ENCODE assay signal across 22 mouse cellular contexts in genomic region chr7:53486126-53486525, GRCm38 (mm10).
DNase-seq lines count a peak whose midpoint lies in the region; ATAC-seq lines count a peak whose summit lies in the region.
"Had no signal": no experiment of that assay in that cellular context is flagged by ENCODE, and none has a peak within 500 bp of the region (broad histone marks: within the 10 kb centered on the region; RNA-seq: fewer than 3 reads in every experiment).

No protein-coding gene starts in this region.

- H3K36me3 ChIP-seq in neural tube, embryonic 15.5 days = no peaks in the 10 kb centered on the region
- H3K36me3 ChIP-seq in limb, embryonic 10.5 days = no peaks in the 10 kb centered on the region
- no peaks in the 10 kb centered on the region for H3K36me3 ChIP-seq in midbrain, embryonic 10.5 days
- H3K36me3 ChIP-seq: embryonic facial prominence, embryonic 12.5 days; heart, embryonic 13.5 days; hindbrain, embryonic 12.5 days had no signal

- ATAC-seq in neural tube, embryonic 15.5 days (ENCODE audit: low FRiP score) = no peak
- ATAC-seq in megakaryocyte progenitor cell, adult 5-6 weeks (replicated peaks; ENCODE audit: poor library complexity) = no peak
- ATAC-seq: activated CD4-positive, CD25-positive, alpha-beta regulatory T cell, adult 4 months; forebrain, postnatal 0 days; hindbrain, postnatal 0 days; Patski had no signal

- H3K9me3 ChIP-seq in neural tube, embryonic 15.5 days (replicated peaks) = no peaks in the 10 kb centered on the region
- H3K9me3 ChIP-seq in limb, embryonic 10.5 days (replicated peaks) = no peaks in the 10 kb centered on the region
- H3K9me3 ChIP-seq in midbrain, embryonic 10.5 days (replicated peaks) = no peaks in the 10 kb centered on the region
- H3K9me3 ChIP-seq: embryonic facial prominence, embryonic 12.5 days; heart, embryonic 13.5 days; hindbrain, embryonic 12.5 days had no signal

- no peak overlapping the region for H3K4me2 ChIP-seq in neural tube, embryonic 15.5 days
- H3K4me2 ChIP-seq: embryonic facial prominence, embryonic 12.5 days; heart, embryonic 13.5 days; hindbrain, embryonic 12.5 days had no signal

- 40% methylated on average over 3 of the region's 3 CpGs for WGBS in neural tube, embryonic 15.5 days
- 60% methylated on average over 3 of the region's 3 CpGs for WGBS in limb, embryonic 10.5 days
- WGBS in midbrain, embryonic 10.5 days = 87% methylated on average over 3 of the region's 3 CpGs

- DNase-seq in neural tube, embryonic 10.5 days (ENCODE audit: extremely low spot score, low spot score) = peak; percentile 17
- peak; percentile 9 for DNase-seq in embryo, embryonic 11.5 days (ENCODE audit: low read depth, low spot score)
- peak; percentile 37 for DNase-seq in limb, embryonic 10.5 days (ENCODE audit: low spot score)
- no peak for DNase-seq in cerebellum, adult 11 months
- no peak for DNase-seq in midbrain, embryonic 10.5 days (ENCODE audit: low spot score)
- DNase-seq: adrenal gland, postnatal 25 days; cerebellum, adult 8-10 months; cerebellum, postnatal 14 days; forebrain, postnatal 0 days; gastrocnemius, postnatal 36 days; heart, adult 11 months; heart, postnatal 36 days; kidney, adult 11 months had no signal

- no peaks in the 10 kb centered on the region for H3K4me1 ChIP-seq in neural tube, embryonic 15.5 days
- 0 out of 2 replicates have a peak, but pooled peaks cover 2% of the 10 kb centered on the region for H3K4me1 ChIP-seq in limb, embryonic 10.5 days
- no peaks in the 10 kb centered on the region for H3K4me1 ChIP-seq in midbrain, embryonic 10.5 days
- H3K4me1 ChIP-seq: embryonic facial prominence, embryonic 12.5 days; heart, embryonic 13.5 days; hindbrain, embryonic 12.5 days had no signal

- H3K4me3 ChIP-seq in neural tube, embryonic 15.5 days (replicated peaks) = no peak overlapping the region
- H3K4me3 ChIP-seq in limb, embryonic 10.5 days = no peak overlapping the region
- H3K4me3 ChIP-seq in midbrain, embryonic 10.5 days = no peak overlapping the region
- H3K4me3 ChIP-seq: embryonic facial prominence, embryonic 12.5 days; heart, embryonic 13.5 days; hindbrain, embryonic 12.5 days had no signal

- H3K27me3 ChIP-seq in neural tube, embryonic 15.5 days (replicated peaks) = no peaks in the 10 kb centered on the region
- H3K27me3 ChIP-seq in limb, embryonic 10.5 days (ENCODE audit: low read depth, poor library complexity, severe bottlenecking) = no peaks in the 10 kb centered on the region
- no peaks in the 10 kb centered on the region for H3K27me3 ChIP-seq in midbrain, embryonic 10.5 days (ENCODE audit: low read depth, poor library complexity, severe bottlenecking)
- H3K27me3 ChIP-seq: CH12.LX; embryonic facial prominence, embryonic 12.5 days; heart, embryonic 13.5 days; hindbrain, embryonic 12.5 days; Patski had no signal

- no peak overlapping the region for H3K27ac ChIP-seq in neural tube, embryonic 15.5 days (replicated peaks)
- no peak overlapping the region for H3K27ac ChIP-seq in limb, embryonic 10.5 days
- no peak overlapping the region for H3K27ac ChIP-seq in midbrain, embryonic 10.5 days (replicated peaks)
- H3K27ac ChIP-seq: embryonic facial prominence, embryonic 12.5 days; heart, embryonic 13.5 days; hindbrain, embryonic 12.5 days; hindbrain, postnatal 0 days had no signal

- no peak overlapping the region for H3K9ac ChIP-seq in neural tube, embryonic 15.5 days (replicated peaks)
- H3K9ac ChIP-seq: embryonic facial prominence, embryonic 12.5 days; forebrain, postnatal 0 days; heart, embryonic 13.5 days; hindbrain, embryonic 12.5 days had no signal

Comparison
In these comparisons a context has a peak if more than half of its experiments do, and no peak if none do; other contexts are left out.
1. DNase-seq: peak in neural tube, embryonic 10.5 days (single experiment), embryo, embryonic 11.5 days (single experiment) and limb, embryonic 10.5 days (single experiment); none in cerebellum, adult 11 months (single experiment) and midbrain, embryonic 10.5 days (single experiment).